8 mouse cellular contexts compared by ENCODE assay signal in the genomic region with DNA sequence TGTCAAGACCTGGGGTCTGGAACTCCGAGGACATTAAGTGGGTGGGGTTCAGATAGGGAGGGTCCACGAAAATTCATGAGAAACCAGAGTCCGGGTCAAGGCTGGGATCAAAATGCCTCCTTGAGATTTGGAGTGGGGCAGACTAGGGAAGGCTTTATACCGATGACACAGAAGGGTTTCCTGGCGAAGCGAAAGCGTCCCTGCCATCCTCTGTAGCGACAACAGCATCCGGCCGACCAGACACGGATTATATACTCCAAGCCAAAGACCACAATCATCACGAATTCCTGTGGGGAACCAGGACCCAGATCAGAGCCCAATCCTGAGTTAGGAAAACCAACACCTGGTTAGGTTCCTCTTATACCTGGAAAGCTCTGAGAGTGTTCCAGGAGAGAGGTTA. TPM values are rescaled to one million over a fixed set of nuclear protein-coding genes. Genes with fewer than 3 reads are reported as not detected.
A peak's percentile ranks its signal among the peaks of the same experiment; 100 is the strongest.
DNase-seq lines count a peak whose midpoint lies in the region; ATAC-seq and TF ChIP-seq lines count a peak whose summit lies in the region.

No protein-coding gene starts in this region.

- H3K9ac ChIP-seq in forebrain, embryonic 11.5 days (ENCODE audit: low read length): no peak overlapping the region
- H3K9ac ChIP-seq in neural tube, embryonic 14.5 days (replicated peaks; ENCODE audit: low read depth, low read length): peak overlapping the region; percentile 25; the same call in 1 of the 2 replicates

- H3K4me3 ChIP-seq in lung, adult 2 months (replicated peaks; ENCODE audit: extremely low read depth, low read depth, low read length): peak overlapping the region; percentile 36
- peak overlapping the region; percentile 36; the same call in 1 of the 2 replicates for H3K4me3 ChIP-seq in forebrain, embryonic 11.5 days (ENCODE audit: low read depth, low read length)
- peak overlapping the region; percentile 54 for H3K4me3 ChIP-seq in limb, embryonic 10.5 days
- H3K4me3 ChIP-seq in neural tube, embryonic 14.5 days (ENCODE audit: low read depth, low read length): peak overlapping the region; percentile 31

- peaks cover 2% of the 10 kb centered on the region; the same call in 1 of the 2 replicates for H3K4me1 ChIP-seq in lung, adult 2 months (ENCODE audit: control insufficient read depth, insufficient read depth, low read length)
- 0 out of 2 replicates have a peak, but pooled peaks cover 2% of the 10 kb centered on the region for H3K4me1 ChIP-seq in forebrain, embryonic 11.5 days (replicated peaks; ENCODE audit: control insufficient read depth, insufficient read depth, low read length)
- peaks cover 35% of the 10 kb centered on the region for H3K4me1 ChIP-seq in limb, embryonic 10.5 days
- H3K4me1 ChIP-seq in neural tube, embryonic 14.5 days (ENCODE audit: control insufficient read depth, insufficient read depth, low read length): peaks cover 10% of the 10 kb centered on the region

- WGBS in lung, adult 2 months: 24% methylated on average over 12 of the region's 12 CpGs
- WGBS in forebrain, embryonic 11.5 days: 12% methylated on average over 12 of the region's 12 CpGs
- 20% methylated on average over 12 of the region's 12 CpGs for WGBS in limb, embryonic 10.5 days
- 24% methylated on average over 12 of the region's 12 CpGs for WGBS in neural tube, embryonic 14.5 days

- H3K36me3 ChIP-seq in forebrain, embryonic 11.5 days (ENCODE audit: control insufficient read depth, insufficient read depth, low read length): no peaks in the 10 kb centered on the region
- H3K36me3 ChIP-seq in limb, embryonic 10.5 days: no peaks in the 10 kb centered on the region
- no peaks in the 10 kb centered on the region for H3K36me3 ChIP-seq in neural tube, embryonic 14.5 days (ENCODE audit: control insufficient read depth, insufficient read depth, low read length)

- no peaks in the 10 kb centered on the region for H3K9me3 ChIP-seq in forebrain, embryonic 11.5 days (ENCODE audit: control insufficient read depth, low read length)
- no peaks in the 10 kb centered on the region for H3K9me3 ChIP-seq in limb, embryonic 10.5 days (replicated peaks)
- H3K9me3 ChIP-seq in neural tube, embryonic 14.5 days (ENCODE audit: control insufficient read depth, low read length): no peaks in the 10 kb centered on the region

- H3K27ac ChIP-seq in forebrain, embryonic 11.5 days (ENCODE audit: low read depth, low read length): no peak overlapping the region
- H3K27ac ChIP-seq in limb, embryonic 10.5 days: peak overlapping the region; percentile 82
- no peak overlapping the region for H3K27ac ChIP-seq in neural tube, embryonic 14.5 days (ENCODE audit: low read depth, low read length)

- no peak for TF ChIP-seq CTCF in lung, adult 2 months (IDR thresholded peaks at IDR 0.05; ENCODE audit: insufficient read depth, low read length)

- DNase-seq in lung, adult 2 months: no peak
- DNase-seq in lung, postnatal 25 days (ENCODE audit: low spot score): no peak
- no peak for DNase-seq in forebrain, embryonic 11.5 days (ENCODE audit: low spot score)
- no peak for DNase-seq in limb, embryonic 10.5 days (ENCODE audit: low spot score)
- no peak for DNase-seq in ovary, postnatal 10 days (ENCODE audit: low spot score)
- no peak for DNase-seq in frontal cortex, postnatal 14 days (ENCODE audit: low spot score in 2 of 2)
- DNase-seq in urinary bladder, adult 2 months (ENCODE audit: low spot score): no peak

- ATAC-seq in forebrain, embryonic 11.5 days (replicated peaks; ENCODE audit: low FRiP score): no peak
- no peak for ATAC-seq in neural tube, embryonic 14.5 days (ENCODE audit: low read depth)

- peak overlapping the region; percentile 65 for H3K4me2 ChIP-seq in forebrain, embryonic 11.5 days (ENCODE audit: low read depth, low read length, severe bottlenecking)
- H3K4me2 ChIP-seq in neural tube, embryonic 14.5 days (ENCODE audit: low read depth, low read length): peak overlapping the region; percentile 62

- no peak for TF ChIP-seq POLR2A in lung, adult 2 months (IDR thresholded peaks at IDR 0.05; ENCODE audit: borderline replicate concordance, extremely low read depth, low read depth, low read length)

- peaks cover 11% of the 10 kb centered on the region for H3K27me3 ChIP-seq in forebrain, embryonic 11.5 days (ENCODE audit: control insufficient read depth, insufficient read depth, low read length)
- peaks cover 50% of the 10 kb centered on the region for H3K27me3 ChIP-seq in limb, embryonic 10.5 days (ENCODE audit: low read depth, poor library complexity, severe bottlenecking)
- peaks cover 3% of the 10 kb centered on the region for H3K27me3 ChIP-seq in neural tube, embryonic 14.5 days (ENCODE audit: control insufficient read depth, insufficient read depth, low read length)

RNA-seq across cellular contexts. Expression of a gene that starts 31.6 kb away (rescaled TPM):
- polyA plus RNA-seq in lung, adult 2 months (2012; rRNA removed): 8.2 and 8.3 TPM in 2 replicates
- 2.6 and 3.0 TPM in 2 replicates for polyA plus RNA-seq in forebrain, embryonic 11.5 days (2014; fragmentation: Nextera tagmentation; extraction: Ambion mirVana)
- polyA plus RNA-seq in limb, embryonic 10.5 days (2016; fragmentation: Nextera tagmentation; extraction: Ambion mirVana): 3.0 and 6.9 TPM in 2 replicates
- 5.2 and 5.5 TPM in 2 replicates for polyA plus RNA-seq in neural tube, embryonic 14.5 days (2014; fragmentation: Nextera tagmentation; extraction: Ambion mirVana)
- 20.2 and 21.7 TPM in 2 replicates for polyA plus RNA-seq in urinary bladder, adult 2 months (2012; rRNA removed)

RNA-seq across cellular contexts. Expression of a gene that starts 50.4 kb away (rescaled TPM):
- polyA plus RNA-seq in lung, adult 2 months (2012; rRNA removed): 5.8 and 9.3 TPM in 2 replicates
- polyA plus RNA-seq in forebrain, embryonic 11.5 days (2014; fragmentation: Nextera tagmentation; extraction: Ambion mirVana): 10.8 and 12.4 TPM in 2 replicates
- 9.1 and 14.2 TPM in 2 replicates for polyA plus RNA-seq in limb, embryonic 10.5 days (2016; fragmentation: Nextera tagmentation; extraction: Ambion mirVana)
- 0.64 and 1.4 TPM in 2 replicates for polyA plus RNA-seq in neural tube, embryonic 14.5 days (2014; fragmentation: Nextera tagmentation; extraction: Ambion mirVana)
- 7.3 and 9.1 TPM in 2 replicates for polyA plus RNA-seq in urinary bladder, adult 2 months (2012; rRNA removed)
